Mouse (Mus musculus): Measurements from ENCODE around the gene Slc24a2.

The Slc24a2 gene

GRCm38 (mm10) chr4:86955448-86955847 lies 274.8 kb downstream of the Slc24a2 start:
- in situ Hi-C loops (cut with MseI, MboI), result no loop called here

- in situ Hi-C loops (cut with MseI, MboI), result no loop called here
Observed at GRCm38 (mm10) chr4:86953519-86953918, 276.8 kb downstream of the Slc24a2 start.

DNA sequence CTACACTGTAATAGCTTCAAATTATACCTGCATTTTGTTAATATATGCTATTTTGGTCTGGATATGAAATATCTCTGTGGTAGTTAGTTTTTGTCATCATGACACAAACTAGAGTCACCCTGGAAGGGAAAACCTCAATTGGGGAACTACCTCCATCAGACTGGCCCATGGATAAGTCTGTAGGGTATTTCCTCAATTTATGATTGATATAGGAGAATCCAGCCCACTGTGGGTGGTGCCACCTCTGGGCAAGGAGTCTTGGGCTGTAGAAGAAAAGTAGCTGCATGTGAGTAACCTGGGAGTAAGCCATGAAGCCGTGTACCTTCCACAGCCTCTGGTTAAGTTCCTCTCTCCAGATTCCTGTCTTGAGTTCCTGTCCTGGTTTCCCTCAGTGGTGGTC lies 281.5 kb downstream of the Slc24a2 start:
- in situ Hi-C loops (cut with MseI, MboI), result no loop called here

DNA sequence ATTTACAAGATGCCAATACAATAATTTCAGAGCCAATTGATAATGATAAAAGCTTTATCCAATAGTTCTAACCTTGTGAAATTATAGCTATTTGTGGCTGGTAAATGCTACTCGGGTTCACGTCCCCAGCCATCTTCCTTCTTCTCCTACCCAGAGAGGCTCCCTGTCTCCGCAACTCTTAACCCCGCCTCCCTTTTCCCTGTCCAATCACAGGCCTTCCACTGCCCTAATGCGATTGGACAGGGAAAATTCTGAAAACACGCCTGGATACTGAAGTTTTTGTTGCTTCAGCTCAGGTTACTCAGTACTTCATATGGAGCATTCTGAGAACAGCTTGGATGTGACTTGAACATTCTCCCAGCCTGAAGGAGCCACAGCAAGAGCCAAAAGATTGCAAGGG lies 287.0 kb downstream of the Slc24a2 start:
- in situ Hi-C loops (cut with MseI, MboI), result no loop called here

DNA sequence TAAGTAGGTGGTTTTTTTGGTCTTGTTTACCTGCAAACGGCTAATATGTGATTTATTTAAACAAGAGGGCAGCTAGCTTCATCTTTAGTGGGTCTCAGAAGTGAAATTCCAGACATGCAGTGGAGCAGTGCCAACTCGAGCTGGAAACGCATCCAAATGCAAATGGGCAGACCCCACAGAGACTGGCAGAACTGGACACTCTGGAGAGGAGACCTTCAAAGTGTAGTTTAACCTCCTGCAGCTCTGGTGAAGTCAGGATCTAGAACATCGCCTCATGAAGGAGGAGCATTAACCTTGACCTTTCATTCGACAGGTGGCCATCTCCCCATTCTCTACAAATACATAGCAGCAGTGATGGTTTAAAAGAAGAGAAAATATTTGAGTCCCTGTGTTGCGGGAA lies 287.6 kb downstream of the Slc24a2 start:
- in situ Hi-C loops (cut with MseI, MboI), result no loop called here

DNA sequence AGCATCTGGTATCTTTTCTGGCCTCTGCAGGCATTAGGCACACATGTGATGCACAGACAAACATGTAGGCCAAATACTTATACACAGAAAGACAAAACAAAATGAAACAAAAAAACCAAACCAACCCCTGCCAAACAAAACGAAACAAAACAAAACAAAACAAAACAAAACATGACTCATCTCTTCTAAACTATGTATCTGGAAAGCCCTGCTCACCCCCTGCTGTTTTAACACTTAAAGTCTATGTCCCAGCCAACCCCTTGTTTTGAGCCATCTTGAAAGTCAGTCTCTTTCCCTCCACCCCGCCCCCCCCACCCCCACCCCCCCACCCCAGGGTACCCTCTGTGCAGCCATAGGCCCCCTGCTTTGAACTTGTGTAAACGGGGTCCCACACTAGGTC lies 293.6 kb downstream of the Slc24a2 start:
- in situ Hi-C loops (cut with MseI, MboI), result no loop called here

DNA sequence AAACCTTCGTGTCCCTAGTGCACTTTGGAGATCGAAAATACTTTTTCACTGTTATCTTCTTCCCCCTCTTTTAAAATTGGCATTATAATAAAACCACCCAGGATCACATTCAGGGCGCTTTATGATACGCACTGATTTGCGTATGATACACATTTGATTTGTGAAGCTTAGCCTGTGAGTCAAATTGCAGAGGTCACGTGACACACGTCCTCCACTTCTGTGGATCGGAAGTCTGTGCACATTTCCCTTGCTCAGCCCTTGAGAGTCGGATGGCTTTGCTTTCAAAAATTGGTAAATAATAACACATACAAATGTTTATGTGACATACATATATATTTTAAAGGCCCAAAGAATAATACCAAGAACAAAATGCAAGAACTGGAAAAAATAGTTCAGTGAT lies 294.1 kb downstream of the Slc24a2 start:
- in situ Hi-C loops (cut with MseI, MboI), result no loop called here
